Mouse (Mus musculus): ENCODE data around the gene Tsc22d4. TPM values are rescaled to one million over a fixed set of nuclear protein-coding genes. Genes with fewer than 3 reads are reported as not detected.
A peak's percentile ranks its signal among the peaks of the same experiment; 100 is the strongest.
"Not testable (repeated sequence)": the region's sequence is repeated elsewhere in the genome, so short reads cannot be mapped to it uniquely, and the experiment has no call there.

Tsc22d4 gene
- polyA plus RNA-seq (2012; rRNA removed), result 138 and 226 TPM in 2 replicates

- peak; percentile 67 for DNase-seq (ENCODE audit: low read depth)
These were observed at the start of gene Tsc22d4 for GRCm38 (mm10) chr5:137745214-137746171. Gene Tsc22d4, plus strand, starts transcription at chr5:137745730.

GRCm38 (mm10) chr5:137695930-137696329 is 49.6 kb upstream of the Tsc22d4 start:
- no peak for DNase-seq (ENCODE audit: low read depth)

GRCm38 (mm10) chr5:137699080-137699479 is 46.5 kb upstream of the Tsc22d4 start:
- no peak for DNase-seq (ENCODE audit: low read depth)

GRCm38 (mm10) chr5:137699850-137700249 is 45.7 kb upstream of the Tsc22d4 start:
- DNase-seq (ENCODE audit: low read depth), result no peak

- DNase-seq (ENCODE audit: low read depth), result no peak
These were observed 40.3 kb upstream of the Tsc22d4 start for GRCm38 (mm10) chr5:137705242-137705641.

GRCm38 (mm10) chr5:137706913-137707633 is 38.5 kb upstream of the Tsc22d4 start:
- peak; percentile 81 for DNase-seq (ENCODE audit: low read depth)

GRCm38 (mm10) chr5:137713454-137713853 is 32.1 kb upstream of the Tsc22d4 start:
- DNase-seq (ENCODE audit: low read depth), result no peak

GRCm38 (mm10) chr5:137715685-137716084 is 29.8 kb upstream of the Tsc22d4 start:
- no peak for DNase-seq (ENCODE audit: low read depth)

- DNase-seq (ENCODE audit: low read depth), result no peak
These were observed 27.3 kb upstream of the Tsc22d4 start for GRCm38 (mm10) chr5:137718020-137718790.

GRCm38 (mm10) chr5:137719088-137719487 is 26.4 kb upstream of the Tsc22d4 start:
- DNase-seq (ENCODE audit: low read depth), result no peak

GRCm38 (mm10) chr5:137720558-137721164 is 24.9 kb upstream of the Tsc22d4 start:
- not testable (repeated sequence) for DNase-seq (ENCODE audit: low read depth)

GRCm38 (mm10) chr5:137723840-137724239 is 21.7 kb upstream of the Tsc22d4 start:
- DNase-seq (ENCODE audit: low read depth), result no peak

- no peak for DNase-seq (ENCODE audit: low read depth)
These were observed 18.8 kb upstream of the Tsc22d4 start for GRCm38 (mm10) chr5:137726767-137727166.

- no peak for DNase-seq (ENCODE audit: low read depth)
These were observed 11.8 kb upstream of the Tsc22d4 start for GRCm38 (mm10) chr5:137733638-137734288.

GRCm38 (mm10) chr5:137734289-137735061 is 11.1 kb upstream of the Tsc22d4 start:
- no peak for DNase-seq (ENCODE audit: low read depth)

GRCm38 (mm10) chr5:137737400-137737940 is 8.1 kb upstream of the Tsc22d4 start:
- DNase-seq (ENCODE audit: low read depth), result no peak

GRCm38 (mm10) chr5:137738516-137738915 is 7.0 kb upstream of the Tsc22d4 start:
- DNase-seq (ENCODE audit: low read depth), result no peak

- no peak for DNase-seq (ENCODE audit: low read depth)
These were observed 6.1 kb upstream of the Tsc22d4 start for GRCm38 (mm10) chr5:137739471-137739870.

- no peak for DNase-seq (ENCODE audit: low read depth)
These were observed 5.0 kb upstream of the Tsc22d4 start for GRCm38 (mm10) chr5:137740506-137740905.
